Mouse (Mus musculus): ENCODE measurements around the gene Thbs4.

Thbs4 gene

GRCm38 (mm10) chr13:92717851-92718665 lies 76.6 kb downstream of the Thbs4 start:
- DNase-seq (ENCODE audit: low read depth, low spot score): no peak

DNA sequence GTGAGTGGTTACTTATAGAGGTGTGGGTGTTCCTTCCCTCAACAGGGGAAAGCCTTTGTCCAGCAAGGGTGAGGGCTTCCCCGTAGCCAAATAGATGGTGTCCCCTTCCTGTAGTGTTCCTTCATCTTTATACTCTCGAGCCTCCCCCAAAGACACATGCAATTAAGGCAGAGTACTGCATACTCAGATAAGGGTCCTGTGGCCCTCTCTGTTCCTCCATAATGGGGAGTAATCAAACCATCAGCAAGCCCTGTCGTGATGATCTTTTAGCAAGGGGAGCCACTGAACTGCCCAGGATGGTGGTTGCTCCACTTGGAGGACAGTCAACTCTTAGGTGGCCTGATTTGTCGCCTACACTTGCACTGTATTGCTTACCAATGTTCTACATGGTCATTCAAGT lies 82.0 kb downstream of the Thbs4 start:
- no peak for DNase-seq (ENCODE audit: low read depth, low spot score)

GRCm38 (mm10) chr13:92711821-92712220 lies 82.8 kb downstream of the Thbs4 start:
- DNase-seq (ENCODE audit: low read depth, low spot score): no peak

- DNase-seq (ENCODE audit: low read depth, low spot score): no peak
Measured at GRCm38 (mm10) chr13:92710361-92710760, 84.3 kb downstream of the Thbs4 start.

GRCm38 (mm10) chr13:92709535-92709934 lies 85.1 kb downstream of the Thbs4 start:
- no peak for DNase-seq (ENCODE audit: low read depth, low spot score)

GRCm38 (mm10) chr13:92708466-92708865 lies 86.2 kb downstream of the Thbs4 start:
- no peak for DNase-seq (ENCODE audit: low read depth, low spot score)

DNA sequence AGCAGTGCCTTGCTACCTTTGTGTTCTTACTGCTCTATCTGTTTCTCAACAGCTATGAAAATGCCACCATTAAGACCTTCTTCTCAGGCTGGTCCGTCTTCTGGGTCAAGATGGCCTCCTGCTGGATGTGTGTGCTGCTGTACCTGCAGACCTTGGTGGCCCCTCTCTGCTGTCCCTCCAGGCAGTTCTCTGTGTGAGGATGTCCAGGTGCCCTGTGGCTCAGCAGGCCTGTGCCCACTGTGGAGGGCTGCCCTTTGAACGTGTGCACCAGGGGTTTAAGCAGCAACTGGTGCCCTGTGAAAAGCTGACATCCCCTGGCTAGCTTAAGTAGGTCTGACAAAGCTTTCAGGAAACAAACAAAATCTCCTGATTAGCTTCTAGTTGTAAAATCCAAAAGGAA lies 86.7 kb downstream of the Thbs4 start:
- no peak for DNase-seq (ENCODE audit: low read depth, low spot score)

DNA sequence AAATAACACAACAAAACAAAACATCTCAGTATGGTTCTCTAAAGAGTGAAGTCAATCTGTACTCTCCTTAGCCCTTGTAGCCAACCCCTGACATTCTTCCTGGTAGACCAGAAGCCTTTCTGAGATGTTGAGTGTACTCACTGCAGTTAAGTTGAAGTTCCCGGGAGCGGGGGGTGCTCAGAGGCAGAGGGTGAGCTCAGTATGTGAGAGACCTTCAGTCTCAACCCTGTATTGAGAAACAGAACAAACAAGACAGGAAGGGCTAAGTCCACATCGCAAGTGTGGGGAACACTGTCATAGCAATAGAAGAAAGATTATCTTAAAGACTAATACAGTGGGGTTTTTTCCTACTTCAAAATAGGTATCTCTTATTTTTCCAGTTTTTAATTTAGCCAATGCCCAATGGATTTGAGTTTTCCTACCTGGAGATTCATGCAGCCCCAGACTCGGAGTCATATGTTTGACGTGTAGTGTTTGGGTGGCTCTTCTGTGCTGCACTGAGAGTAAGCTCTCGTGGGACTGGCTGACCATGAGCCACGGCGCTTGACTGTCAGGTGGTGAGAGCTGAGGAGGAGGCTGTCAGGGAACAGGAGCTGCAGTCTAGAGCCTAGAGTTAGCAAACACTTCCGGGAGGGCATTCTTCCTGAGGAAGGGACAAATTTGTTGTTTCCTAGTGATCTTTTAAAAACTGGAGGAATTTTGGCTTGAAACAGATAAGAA lies 88.1 kb downstream of the Thbs4 start:
- no peak for DNase-seq (ENCODE audit: low read depth, low spot score)

- DNase-seq (ENCODE audit: low read depth, low spot score): no peak
Measured at GRCm38 (mm10) chr13:92705016-92705535, 89.5 kb downstream of the Thbs4 start.

DNA sequence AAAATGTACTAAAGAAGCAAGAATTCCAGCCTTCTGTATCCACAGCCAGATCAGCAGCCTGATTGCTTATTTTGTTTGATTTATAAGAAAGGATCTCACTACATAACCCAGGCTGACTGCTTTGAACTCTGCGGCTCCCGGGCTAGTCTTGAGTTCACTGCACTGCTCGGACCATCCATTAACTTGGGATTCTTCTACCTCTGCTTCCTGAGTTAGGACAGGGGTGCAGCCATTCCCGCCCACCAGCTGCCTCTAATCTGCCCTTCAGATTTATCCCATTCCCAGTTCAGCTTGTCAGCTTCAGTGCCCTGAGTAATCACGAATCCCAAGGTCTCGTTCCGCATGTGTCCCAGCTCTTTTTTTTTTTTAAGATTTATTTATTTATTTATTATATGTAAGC lies 90.4 kb downstream of the Thbs4 start:
- DNase-seq (ENCODE audit: low read depth, low spot score): no peak

DNA sequence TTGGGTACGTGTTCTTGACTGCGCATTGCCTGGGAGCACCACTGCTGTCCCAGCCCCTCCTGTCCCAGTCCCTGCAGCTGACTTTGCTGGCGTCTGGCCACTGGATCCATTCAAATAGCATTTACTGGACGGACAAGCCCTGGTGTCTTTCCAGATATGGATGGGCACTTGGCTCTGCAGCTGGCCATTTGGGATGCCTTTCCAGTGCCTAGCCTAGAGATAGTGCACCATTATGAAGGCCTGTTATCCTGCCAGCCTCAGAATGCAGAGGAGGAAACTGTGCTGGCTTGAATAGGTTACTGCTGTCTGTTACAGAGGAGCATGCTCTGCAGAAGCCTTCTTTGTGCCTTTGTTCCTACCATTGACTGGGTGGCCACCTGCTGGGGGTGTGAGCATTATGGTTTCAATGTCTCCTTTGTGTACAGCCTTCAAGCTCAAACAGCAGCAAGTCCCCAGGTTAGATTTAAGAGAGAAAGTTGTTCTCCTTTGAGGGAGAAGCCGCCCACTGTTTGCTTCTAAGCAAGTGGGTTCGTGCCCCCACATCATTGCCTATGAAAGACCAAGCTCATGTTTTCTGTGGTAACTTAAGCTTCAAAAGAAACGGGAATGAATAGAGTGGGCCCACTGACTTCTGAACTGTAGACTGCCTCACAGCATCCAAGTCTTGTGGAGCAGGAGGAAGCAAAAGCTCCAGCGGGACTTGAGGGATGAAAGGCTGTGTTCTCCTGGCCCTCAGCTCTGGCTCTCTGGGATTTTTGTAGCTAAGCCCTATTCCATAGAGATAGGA lies 91.2 kb downstream of the Thbs4 start:
- no peak for DNase-seq (ENCODE audit: low read depth, low spot score)

DNA sequence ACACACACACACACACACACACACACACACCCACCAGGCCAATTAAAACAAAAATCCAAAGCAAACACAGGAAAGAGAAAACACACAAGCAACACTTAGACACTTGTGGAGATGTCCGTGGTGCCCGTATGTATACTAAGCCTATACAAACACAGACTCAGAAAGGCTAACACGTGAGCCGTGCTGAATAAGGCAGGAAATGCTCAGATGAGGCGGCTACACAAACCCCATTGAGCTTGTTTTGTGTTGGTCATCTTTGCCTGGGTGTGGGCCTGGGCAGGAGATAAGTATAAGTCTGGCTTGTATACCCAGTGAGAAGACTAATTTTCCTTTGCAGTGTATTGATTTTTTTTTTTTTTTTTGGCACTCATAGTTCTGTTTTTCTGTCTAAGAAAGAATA lies 92.6 kb downstream of the Thbs4 start:
- DNase-seq (ENCODE audit: low read depth, low spot score): no peak

Data from retina, postnatal 7 days (tissue).